ENCODE assay signal across 9 mouse cellular contexts in the genomic region with DNA sequence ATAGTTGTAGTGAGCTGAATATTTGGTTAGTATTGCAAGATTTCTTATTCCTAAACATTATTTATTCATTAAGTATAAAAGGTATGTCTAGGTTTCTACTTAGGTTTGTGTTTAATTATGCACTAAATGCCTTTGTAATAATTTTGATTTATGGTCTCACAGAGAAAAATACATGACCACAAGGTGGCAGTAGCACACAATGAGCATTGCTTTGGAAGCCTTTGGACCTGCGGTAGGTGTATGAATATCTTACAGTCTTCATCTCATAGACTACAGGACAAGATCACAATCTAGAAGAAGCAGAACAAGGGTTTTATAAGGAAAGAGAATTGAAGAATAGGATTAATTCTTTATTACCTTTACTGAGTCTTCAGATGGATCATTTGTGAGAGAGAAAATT.
DNase-seq lines count a peak whose midpoint lies in the region; ATAC-seq and TF ChIP-seq lines count a peak whose summit lies in the region.
"Had no signal": no experiment of that assay in that cellular context is flagged by ENCODE, and none has a peak within 500 bp of the region (broad histone marks: within the 10 kb centered on the region; RNA-seq: fewer than 3 reads in every experiment).

No protein-coding gene starts in this region.

- H3K27ac ChIP-seq in intestine, postnatal 0 days (ENCODE audit: low read depth, low read length) = no peak overlapping the region
- no peak overlapping the region for H3K27ac ChIP-seq in intestine, embryonic 16.5 days (ENCODE audit: low read length)
- H3K27ac ChIP-seq: neural tube, embryonic 12.5 days had no signal

- no peak overlapping the region for H3K4me3 ChIP-seq in intestine, postnatal 0 days (ENCODE audit: low read depth, low read length)
- no peak overlapping the region for H3K4me3 ChIP-seq in intestine, embryonic 16.5 days (ENCODE audit: low read length)
- H3K4me3 ChIP-seq: neural tube, embryonic 12.5 days had no signal

- peak; percentile 62 for TF ChIP-seq CTCF in intestine, postnatal 0 days (IDR thresholded peaks at IDR 0.05; ENCODE audit: low read depth)

- no peak for ATAC-seq in intestine, postnatal 0 days
- no peak for ATAC-seq in intestine, embryonic 16.5 days
- no peak for ATAC-seq in erythroblast, adult 5-6 weeks (replicated peaks; ENCODE audit: low FRiP score, poor library complexity, severe bottlenecking)

- no peaks in the 10 kb centered on the region for H3K27me3 ChIP-seq in intestine, postnatal 0 days (replicated peaks; ENCODE audit: control insufficient read depth, insufficient read depth, low read length)
- H3K27me3 ChIP-seq in intestine, embryonic 16.5 days (replicated peaks; ENCODE audit: control insufficient read depth, insufficient read depth, low read length) = no peaks in the 10 kb centered on the region
- H3K27me3 ChIP-seq: neural tube, embryonic 12.5 days had no signal

- no peaks in the 10 kb centered on the region for H3K9me3 ChIP-seq in intestine, postnatal 0 days (ENCODE audit: control insufficient read depth)
- H3K9me3 ChIP-seq in intestine, embryonic 16.5 days (ENCODE audit: control insufficient read depth, low read length) = no peaks in the 10 kb centered on the region
- H3K9me3 ChIP-seq: neural tube, embryonic 12.5 days had no signal

- intact Hi-C loops in heart, postnatal 25 days (cut with DNase I) = no loop called here

- H3K4me2 ChIP-seq in intestine, postnatal 0 days (replicated peaks; ENCODE audit: low read depth) = no peak overlapping the region
- no peak overlapping the region for H3K4me2 ChIP-seq in intestine, embryonic 16.5 days (ENCODE audit: low read depth, low read length)
- H3K4me2 ChIP-seq: neural tube, embryonic 12.5 days had no signal

- 52% methylated on average over 1 of the region's 1 CpGs for WGBS in intestine, postnatal 0 days
- WGBS in intestine, embryonic 16.5 days = 52% methylated on average over 1 of the region's 1 CpGs

- peak; percentile 57 for DNase-seq in ES-CJ7 (ENCODE audit: low read depth, low spot score)
- peak; percentile 6 for DNase-seq in c-Kit-positive CD71-negative TER-119-negative erythroid progenitor cells, embryonic 14.5 days (ENCODE audit: low read depth)
- peak; percentile 12 to 65 for DNase-seq in layer of hippocampus, postnatal 14 days (ENCODE audit: low spot score in 2 of 2)
- DNase-seq in thymus, postnatal 25 days = no peak
- DNase-seq in heart, postnatal 25 days (ENCODE audit: low spot score) = no peak

- no peaks in the 10 kb centered on the region for H3K36me3 ChIP-seq in intestine, postnatal 0 days (ENCODE audit: control insufficient read depth, insufficient read depth)
- no peaks in the 10 kb centered on the region for H3K36me3 ChIP-seq in intestine, embryonic 16.5 days (ENCODE audit: control insufficient read depth, insufficient read depth, low read length)
- H3K36me3 ChIP-seq: neural tube, embryonic 12.5 days had no signal

- H3K9ac ChIP-seq in intestine, postnatal 0 days (ENCODE audit: low read depth, low read length) = no peak overlapping the region
- no peak overlapping the region for H3K9ac ChIP-seq in intestine, embryonic 16.5 days (ENCODE audit: low read depth, low read length)
- H3K9ac ChIP-seq: neural tube, embryonic 12.5 days had no signal

- no peaks in the 10 kb centered on the region for H3K4me1 ChIP-seq in intestine, postnatal 0 days (replicated peaks; ENCODE audit: control insufficient read depth, insufficient read depth, low read length)
- no peaks in the 10 kb centered on the region for H3K4me1 ChIP-seq in intestine, embryonic 16.5 days (ENCODE audit: control insufficient read depth, insufficient read depth, low read length)
- H3K4me1 ChIP-seq: neural tube, embryonic 12.5 days had no signal

Comparison
In these comparisons a context has a peak if more than half of its experiments do, and no peak if none do; other contexts are left out.
1. DNase-seq: peak in ES-CJ7 (single experiment), c-Kit-positive CD71-negative TER-119-negative erythroid progenitor cells, embryonic 14.5 days (single experiment) and layer of hippocampus, postnatal 14 days (2 of 2); none in thymus, postnatal 25 days (single experiment) and heart, postnatal 25 days (single experiment).